Mouse (Mus musculus) testis, adult 2 months (tissue): ENCODE measurements around the gene Men1.

ENCODE experiments used
- CTCF ChIP-seq: fragments of 200-500 bp; IDR thresholded peaks from 2 replicates; pipeline ENCODE4 v1.5.1; 2012; ENCODE audit warnings: low read depth, mild to moderate bottlenecking, inconsistent platforms, low read length, moderate library complexity; ENCODE audit not compliant: control insufficient read depth, insufficient read depth, insufficient replicate concordance
- POLR2A ChIP-seq: fragments of 200-500 bp; IDR thresholded peaks from 2 replicates; pipeline ENCODE4 v1.6.1; 2012; ENCODE audit warnings: low read depth, mild to moderate bottlenecking, inconsistent platforms, low read length, moderate library complexity; ENCODE audit not compliant: control insufficient read depth

DNA sequence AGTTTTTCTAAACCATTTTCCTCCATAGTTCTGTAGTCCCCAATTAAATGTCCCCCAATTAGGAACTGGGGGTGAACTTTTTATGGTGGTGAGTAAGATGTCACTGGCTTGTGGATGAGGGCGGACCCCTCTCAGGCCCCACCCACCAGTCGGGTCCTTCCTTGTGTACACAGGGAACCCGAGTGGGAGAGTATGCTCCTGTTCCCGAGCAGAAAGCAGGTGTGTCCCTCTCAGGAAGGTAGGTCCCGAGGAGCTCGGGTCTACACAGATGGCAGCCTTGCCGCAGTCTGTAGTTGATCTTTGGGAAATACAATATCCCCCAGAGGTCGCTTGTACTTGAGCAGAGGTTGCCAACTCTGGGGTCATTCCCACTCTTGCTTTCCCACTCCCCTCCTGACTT is 49.6 kb upstream of the Men1 start:
- no peak for TF ChIP-seq CTCF
- no peak for TF ChIP-seq POLR2A
